Mouse (Mus musculus) induced T-regulatory cell, adult 2 months (primary cell): ENCODE results near the gene Med13l.

Experiments
- DNase-seq: peaks from one replicate; pipeline ENCODE4 v3.0.0-alpha.2; 2012; ENCODE audit warnings: low read depth

The Med13l gene

GRCm38 (mm10) chr5:118556387-118556937 is 4.0 kb upstream of the Med13l start:
- peak; percentile 21 for DNase-seq

DNA sequence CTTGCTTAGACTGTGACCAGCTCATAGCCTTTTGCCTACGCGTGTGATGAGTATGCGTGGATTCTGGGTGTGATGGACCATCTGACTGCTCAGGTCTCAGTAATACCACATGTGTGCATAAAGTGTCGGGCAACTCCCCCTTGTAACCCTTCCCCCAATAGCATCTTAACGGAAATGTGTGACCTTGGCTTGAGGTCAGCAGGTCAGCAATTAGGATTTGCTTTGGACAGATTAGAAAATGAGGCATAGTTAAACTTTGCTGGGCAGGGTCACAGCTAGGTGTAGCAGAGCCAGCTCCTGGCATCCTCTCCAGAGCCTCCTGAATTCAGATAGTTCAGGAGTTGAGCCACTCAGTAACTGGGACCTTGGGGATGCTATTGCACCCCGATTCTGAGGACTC is 1.6 kb upstream of the Med13l start:
- peak; percentile 29 for DNase-seq

- peak; percentile 85 for DNase-seq
Measured at GRCm38 (mm10) chr5:118559584-118560384, 695 bp upstream of the Med13l start.

GRCm38 (mm10) chr5:118561086-118561987 is 858 bp downstream of the Med13l start:
- DNase-seq: peak; percentile 64

GRCm38 (mm10) chr5:118562206-118562605 is 1.7 kb downstream of the Med13l start:
- DNase-seq: no peak

DNA sequence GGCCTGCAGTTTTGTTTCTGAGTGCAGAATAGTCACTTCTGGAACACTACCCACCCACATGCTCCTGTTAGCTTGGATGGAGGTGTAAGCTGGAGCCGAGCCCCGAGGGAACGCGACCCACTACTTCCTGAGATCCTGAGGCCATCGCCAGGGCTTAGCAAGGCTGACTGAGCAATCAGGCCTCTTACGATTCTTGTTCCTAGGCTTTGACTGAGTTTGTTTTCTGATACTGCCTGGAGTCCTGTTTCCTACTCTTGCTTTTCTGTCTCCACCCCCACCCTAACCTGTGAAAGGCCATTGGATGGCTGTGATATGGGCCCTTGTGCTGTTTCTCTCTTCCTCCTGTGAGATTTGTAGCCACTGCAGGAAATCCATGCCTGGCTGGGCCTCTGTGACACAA is 3.1 kb downstream of the Med13l start:
- DNase-seq: no peak

DNA sequence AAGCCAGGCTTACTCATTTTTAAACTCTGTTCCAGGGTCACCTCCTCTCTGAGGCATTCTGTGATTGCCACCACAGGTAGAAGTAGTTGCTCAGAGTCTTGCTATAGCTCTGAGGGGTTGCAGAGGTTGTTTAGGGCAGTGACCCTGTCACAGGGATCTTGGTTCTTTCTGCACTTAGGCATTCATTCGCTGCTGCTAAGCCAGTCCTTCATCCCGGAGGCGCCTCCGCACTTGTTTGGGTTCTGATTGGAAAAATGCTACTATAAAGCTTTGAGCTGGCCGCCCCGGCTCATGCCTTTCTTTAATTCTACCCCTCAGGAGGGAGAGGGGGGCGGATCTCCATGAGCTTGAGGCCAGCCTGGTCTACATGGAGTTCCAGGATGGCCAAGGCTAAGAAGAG is 6.9 kb downstream of the Med13l start:
- DNase-seq: no peak

DNA sequence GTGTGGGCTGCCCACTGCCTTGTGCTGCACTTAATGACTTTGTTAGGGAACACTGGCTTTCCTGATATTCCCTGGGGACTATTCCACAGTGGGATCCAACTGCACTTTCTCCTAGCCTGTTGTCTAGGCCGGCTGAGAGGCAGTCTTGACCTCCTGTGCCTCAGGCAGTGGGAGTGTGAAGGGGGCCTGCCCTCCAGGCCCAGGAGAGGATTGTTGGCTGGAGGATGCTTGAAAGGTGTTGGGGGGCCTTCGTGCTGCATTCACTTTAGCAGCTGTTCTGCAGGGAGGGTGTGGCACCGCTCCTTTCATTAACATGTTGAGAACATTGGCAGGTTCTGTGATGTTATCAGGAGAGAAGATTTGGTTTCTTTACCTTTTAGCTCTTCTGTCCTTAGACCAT is 8.5 kb downstream of the Med13l start:
- no peak for DNase-seq

DNA sequence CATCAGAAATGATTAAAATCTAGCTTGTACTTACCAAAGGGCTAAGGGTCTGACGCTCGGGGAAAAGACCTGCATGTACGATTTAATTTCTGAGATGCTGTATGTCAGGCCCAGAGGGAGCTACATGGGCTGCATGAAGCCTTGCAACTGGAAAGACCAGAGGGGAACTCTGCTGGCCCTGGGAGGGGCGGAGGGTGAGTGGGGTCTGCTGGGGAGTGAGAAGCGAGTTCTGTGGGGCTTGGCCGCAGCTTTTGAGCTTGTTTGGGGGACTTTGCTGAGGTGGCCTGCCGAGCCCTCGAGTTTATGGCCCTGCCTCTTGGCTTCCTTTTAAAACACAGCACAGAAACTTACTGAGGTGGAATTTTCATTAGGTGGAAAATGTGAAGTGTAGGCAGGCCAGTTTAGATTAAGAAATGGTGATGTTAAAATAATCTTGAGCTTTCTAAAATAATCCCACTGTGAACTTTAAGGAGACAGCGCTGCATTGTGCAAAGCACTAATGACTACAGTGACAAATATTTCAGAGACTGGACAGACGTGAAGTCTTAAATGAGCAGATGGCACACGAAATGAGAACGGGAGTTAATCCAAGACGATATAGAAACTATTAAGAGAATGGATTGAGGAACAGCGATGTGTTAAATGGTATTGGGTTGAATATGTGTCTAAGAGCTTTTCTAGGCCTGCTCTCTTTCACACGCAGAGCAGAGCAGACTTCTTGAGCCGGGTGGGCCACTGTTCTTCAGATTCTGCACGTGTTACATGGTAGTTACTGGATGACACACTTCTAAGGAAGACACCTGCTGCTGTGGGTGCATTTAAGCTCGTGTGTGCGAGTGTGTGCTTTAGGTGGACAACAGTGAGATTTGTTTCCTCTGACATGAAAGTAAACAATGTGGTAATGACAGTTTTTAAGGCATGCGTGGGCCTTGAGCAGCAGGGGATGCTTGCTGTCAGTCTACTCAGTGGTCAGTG is 9.4 kb downstream of the Med13l start:
- DNase-seq: no peak

- no peak for DNase-seq
Measured at GRCm38 (mm10) chr5:118571504-118571903, 11.0 kb downstream of the Med13l start.

GRCm38 (mm10) chr5:118574236-118574635 is 13.8 kb downstream of the Med13l start:
- DNase-seq: no peak

DNA sequence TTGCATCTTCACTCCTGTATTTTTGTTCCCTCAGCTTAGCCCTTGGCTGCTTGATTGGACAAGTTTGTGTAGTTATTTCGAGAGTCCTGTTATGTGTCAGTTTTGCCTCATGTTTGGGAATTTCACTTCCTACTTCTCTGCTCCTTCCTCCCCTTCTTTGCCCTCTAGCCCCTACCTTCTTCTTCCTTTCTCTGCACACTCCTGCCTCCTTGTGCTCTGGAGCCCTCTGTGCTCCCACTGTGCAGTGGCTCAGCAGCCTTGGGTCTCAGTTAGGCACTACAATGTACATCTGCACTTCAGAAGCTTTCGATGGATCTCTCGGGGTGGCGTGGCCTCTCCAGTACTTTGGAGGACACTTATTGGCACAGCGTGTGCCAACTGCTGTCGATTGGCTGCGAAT is 14.5 kb downstream of the Med13l start:
- no peak for DNase-seq

DNA sequence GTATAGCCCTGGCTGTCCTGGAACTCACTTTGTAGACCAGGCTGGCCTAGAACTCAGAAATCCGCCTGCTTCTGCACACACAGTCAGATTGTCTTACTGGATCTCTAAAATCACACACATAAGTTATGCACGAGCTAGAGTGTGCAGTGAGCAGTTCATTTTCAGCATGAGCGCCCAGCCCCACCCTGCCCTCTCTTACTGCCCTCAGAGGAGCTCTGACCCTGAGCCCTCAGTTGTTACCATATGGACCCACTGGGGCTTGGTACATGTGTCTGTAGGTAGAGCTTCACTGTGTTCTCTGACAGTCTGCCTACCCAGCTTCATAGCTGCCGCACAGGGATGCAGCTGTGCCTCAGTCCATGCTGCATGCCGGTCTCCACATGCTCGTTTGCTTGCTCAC is 15.4 kb downstream of the Med13l start:
- no peak for DNase-seq

- no peak for DNase-seq
Measured at GRCm38 (mm10) chr5:118576731-118577130, 16.3 kb downstream of the Med13l start.

DNA sequence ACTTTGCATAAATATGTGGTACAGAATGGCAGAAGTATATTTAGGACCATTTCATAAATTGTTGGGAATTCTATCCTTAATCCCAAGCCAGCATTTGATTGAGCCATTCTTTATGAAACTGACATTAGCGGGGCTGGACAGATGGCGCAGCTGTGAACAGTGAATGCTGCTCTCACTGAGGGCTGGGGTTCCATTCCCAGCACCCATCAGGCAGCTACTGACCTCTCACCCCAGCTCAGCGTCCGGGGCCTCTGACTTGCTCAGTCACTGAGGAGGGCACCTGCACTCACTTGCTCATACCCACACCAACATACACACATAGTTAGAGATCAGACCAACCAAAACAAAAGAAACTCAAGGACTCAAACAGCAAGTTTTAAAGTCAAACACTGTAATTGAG is 24.9 kb downstream of the Med13l start:
- no peak for DNase-seq

- DNase-seq: no peak
Measured at GRCm38 (mm10) chr5:118586560-118586959, 26.1 kb downstream of the Med13l start.

DNA sequence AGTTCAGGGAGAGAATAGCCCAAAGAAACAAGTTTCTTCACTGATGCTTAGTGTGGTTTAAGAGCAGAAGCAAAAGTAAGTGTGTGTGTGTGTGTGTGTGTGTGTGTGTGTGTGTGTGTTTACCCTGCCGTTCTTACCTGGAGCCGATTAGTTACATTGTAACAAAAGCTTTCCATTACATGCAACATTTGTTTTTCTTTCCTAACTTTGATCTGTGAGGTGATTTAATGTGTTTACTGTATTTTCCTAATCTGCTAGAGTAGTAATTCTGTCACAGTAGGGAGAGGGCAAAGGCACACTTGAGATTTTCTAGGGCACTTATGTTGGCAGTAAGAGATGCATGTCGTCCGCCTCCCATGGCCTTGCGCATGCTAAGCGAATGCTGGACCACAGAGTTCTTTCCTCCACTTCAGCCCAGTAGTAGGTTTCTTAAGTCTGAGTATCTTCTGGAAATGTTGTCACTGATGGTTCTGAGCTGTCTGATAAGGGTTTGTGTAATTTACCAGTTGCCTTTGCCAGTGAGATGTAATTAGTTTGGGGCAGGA is 28.0 kb downstream of the Med13l start:
- DNase-seq: peak; percentile 26

DNA sequence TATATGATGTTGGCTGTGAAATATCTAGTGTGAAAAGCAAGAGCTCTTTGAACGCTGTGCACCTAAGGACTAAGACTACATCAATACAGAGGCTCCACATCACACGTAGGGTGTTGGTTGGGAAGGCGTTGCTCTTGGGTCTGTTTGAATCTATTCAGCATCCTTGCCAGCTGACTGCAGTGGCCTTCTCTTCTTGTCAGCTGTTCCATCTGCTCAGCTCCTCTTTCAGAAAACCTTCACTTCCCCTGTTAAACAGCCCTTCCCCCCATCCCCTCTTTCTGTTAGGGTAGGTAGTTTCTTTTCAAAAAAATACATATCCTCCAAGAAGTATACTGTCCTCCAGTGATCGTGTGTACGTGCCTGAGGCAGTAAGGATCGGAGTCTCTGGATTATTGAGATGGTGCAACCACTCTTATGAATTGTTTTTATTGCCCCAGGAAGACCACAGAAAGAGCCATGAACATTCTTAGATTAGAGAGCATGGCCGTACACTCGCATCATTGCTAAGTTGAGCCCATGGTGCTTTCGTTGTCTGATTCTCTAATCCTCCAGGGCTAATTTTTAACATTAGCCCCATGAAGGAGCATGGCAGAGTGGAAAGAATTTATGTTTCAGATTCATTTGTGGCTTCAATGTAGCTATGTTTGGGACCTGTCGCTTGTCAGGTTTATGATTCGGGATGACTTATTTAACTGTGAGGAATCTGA is 28.9 kb downstream of the Med13l start:
- DNase-seq: peak; percentile 32

DNA sequence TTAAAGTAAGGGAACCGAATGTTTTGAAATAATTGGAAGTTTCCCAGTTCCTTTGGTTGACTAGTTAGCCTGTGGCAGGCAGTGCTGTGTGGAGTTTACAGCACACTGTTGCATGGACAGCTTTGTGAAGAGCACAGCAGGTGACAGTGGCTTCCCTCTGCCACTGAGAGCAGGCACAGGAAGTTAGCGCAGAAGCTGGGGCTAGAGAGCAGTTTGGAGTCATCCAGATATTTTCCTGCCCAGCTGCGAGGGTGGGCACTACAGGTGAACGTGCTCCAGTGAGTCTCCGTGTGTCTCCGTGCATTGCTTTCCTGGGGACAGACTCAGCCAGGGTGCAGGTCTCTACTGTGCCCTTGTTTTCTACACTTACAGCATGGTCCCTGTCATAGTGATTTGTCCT is 30.4 kb downstream of the Med13l start:
- peak; percentile 37 for DNase-seq

DNA sequence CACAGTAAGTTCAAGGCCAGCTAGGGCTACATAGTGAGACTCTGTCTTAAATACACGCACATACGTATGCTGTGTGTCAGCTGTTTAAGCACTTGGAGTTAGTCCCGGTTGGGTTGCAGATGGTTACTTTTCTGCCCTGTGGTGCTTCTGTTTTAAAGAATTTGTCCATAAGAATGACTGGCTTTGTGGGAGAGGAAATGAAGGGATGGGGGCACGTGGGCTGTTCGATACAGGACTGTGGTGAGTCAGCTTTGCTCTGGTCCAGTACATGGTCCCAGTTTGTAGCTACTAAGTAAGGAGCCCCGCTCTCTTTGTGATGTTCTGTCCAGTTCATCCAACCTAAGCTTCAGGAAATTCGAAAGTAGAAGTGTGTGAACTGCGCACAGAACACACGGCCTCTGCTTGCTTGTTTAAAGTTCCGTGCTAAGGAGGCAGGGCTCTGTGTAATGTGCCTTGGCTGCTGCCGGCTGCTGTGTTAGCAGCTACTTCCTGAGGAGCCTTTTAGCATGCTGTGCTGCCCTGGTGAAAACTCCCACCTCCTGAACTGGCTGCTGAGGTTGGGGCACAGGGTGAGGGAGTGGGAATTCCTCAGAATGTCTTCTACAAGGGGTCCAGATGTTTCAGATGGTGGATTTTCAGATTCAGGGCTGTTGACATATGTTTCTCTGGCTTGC is 31.5 kb downstream of the Med13l start:
- peak; percentile 32 for DNase-seq
